ENCODE assay signal across 18 mouse cellular contexts in genomic region chr13:8881611-8882010, GRCm38 (mm10). TPM values are rescaled to one million over a fixed set of nuclear protein-coding genes. Genes with fewer than 3 reads are reported as not detected.
DNase-seq lines count a peak whose midpoint lies in the region; ATAC-seq lines count a peak whose summit lies in the region.
"Had no signal": no experiment of that assay in that cellular context is flagged by ENCODE, and none has a peak within 500 bp of the region (broad histone marks: within the 10 kb centered on the region; RNA-seq: fewer than 3 reads in every experiment).

No protein-coding gene starts in this region.

- H3K4me1 ChIP-seq in megakaryocyte, embryonic 14.5 days: peaks cover 15% of the 10 kb centered on the region

- H3K36me3 ChIP-seq in megakaryocyte, embryonic 14.5 days (replicated peaks; ENCODE audit: low read length): peaks cover 2% of the 10 kb centered on the region
- H3K36me3 ChIP-seq: embryonic facial prominence, embryonic 10.5 days; embryonic facial prominence, embryonic 12.5 days; forebrain, embryonic 15.5 days had no signal

- H3K27me3 ChIP-seq in megakaryocyte, embryonic 14.5 days (replicated peaks): no peaks in the 10 kb centered on the region
- H3K27me3 ChIP-seq: embryonic facial prominence, embryonic 12.5 days; forebrain, embryonic 13.5 days; forebrain, embryonic 15.5 days had no signal

- peak; percentile 58 to 74 for DNase-seq in adrenal gland, adult (ENCODE audit: inconsistent age in 2 of 2, low spot score in 1 of 2)
- no peak for DNase-seq in adrenal gland, postnatal 10 days
- DNase-seq in adrenal gland, postnatal 14 days: peak; percentile 51
- DNase-seq in adrenal gland, postnatal 36 days: peak; percentile 48 to 50
- DNase-seq in cerebellum, postnatal 25 days: no peak
- DNase-seq in gastrocnemius, postnatal 10 days: no peak
- DNase-seq: cerebellum, adult 11 months; cerebellum, adult 18-20 months; cerebellum, adult 8-10 months; cerebellum, adult 9-11 months; cerebellum, postnatal 14 days; forebrain, postnatal 0 days had no signal

- peak overlapping the region; percentile 59 for H3K4me3 ChIP-seq in megakaryocyte, embryonic 14.5 days (replicated peaks)
- H3K4me3 ChIP-seq: embryonic facial prominence, embryonic 10.5 days; embryonic facial prominence, embryonic 12.5 days; forebrain, embryonic 13.5 days; forebrain, embryonic 15.5 days had no signal

- no peaks in the 10 kb centered on the region for H3K9me3 ChIP-seq in megakaryocyte, embryonic 14.5 days
- H3K9me3 ChIP-seq: embryonic facial prominence, embryonic 10.5 days; embryonic facial prominence, embryonic 12.5 days; forebrain, embryonic 13.5 days; forebrain, embryonic 15.5 days had no signal

- ATAC-seq in megakaryocyte, adult 5-6 weeks (ENCODE audit: poor library complexity, severe bottlenecking): no peak
- ATAC-seq: forebrain, embryonic 13.5 days; forebrain, embryonic 15.5 days; forebrain, postnatal 0 days had no signal

RNA-seq across cellular contexts. Expression of gene Idi1, which starts 3.7 kb away (rescaled TPM):
- total RNA-seq in adrenal gland, postnatal 10 days (2021): 10 to 100 TPM; 16.1 to 20.7 TPM
- polyA plus RNA-seq in megakaryocyte, embryonic 14.5 days (2012; ENCODE audit: insufficient read depth, low replicate concordance): 5.3 and 21.0 TPM in 2 replicates
- 26.1 and 30.5 TPM in 2 replicates for total RNA-seq in megakaryocyte, adult 5-6 weeks (2015)
- total RNA-seq in megakaryocyte, adult 5-6 weeks (2017): 26.5 and 32.9 TPM in 2 replicates
- total RNA-seq in adrenal gland, postnatal 14 days (2021): 32.0 and 58.2 TPM in 2 replicates
- 100 to 1,000 TPM; 113 to 187 TPM for total RNA-seq in adrenal gland, postnatal 36 days (2021)
- total RNA-seq in gastrocnemius, postnatal 10 days (2021): 10 to 100 TPM; 10.2 to 12.0 TPM

RNA-seq across cellular contexts. Expression of gene Wdr37, which starts 9.9 kb away (rescaled TPM):
- total RNA-seq in adrenal gland, postnatal 10 days (2021): 10 to 100 TPM; 28.5 to 36.1 TPM
- 2.1 and 4.7 TPM in 2 replicates for polyA plus RNA-seq in megakaryocyte, embryonic 14.5 days (2012; ENCODE audit: insufficient read depth, low replicate concordance)
- total RNA-seq in megakaryocyte, adult 5-6 weeks (2015): 40.7 and 43.1 TPM in 2 replicates
- total RNA-seq in megakaryocyte, adult 5-6 weeks (2017): 37.2 and 53.1 TPM in 2 replicates
- total RNA-seq in adrenal gland, postnatal 14 days (2021): 37.6 and 38.4 TPM in 2 replicates
- 10 to 100 TPM; 40.8 TPM for total RNA-seq in adrenal gland, postnatal 36 days (2021)
- 10 to 100 TPM; 30.5 to 31.0 TPM for total RNA-seq in gastrocnemius, postnatal 10 days (2021)

Comparison
In these comparisons a context has a peak if more than half of its experiments do, and no peak if none do; other contexts are left out.
1. DNase-seq: peak in adrenal gland, adult (2 of 2), adrenal gland, postnatal 14 days (single experiment) and adrenal gland, postnatal 36 days (2 of 2); none in adrenal gland, postnatal 10 days (single experiment), cerebellum, postnatal 25 days (0 of 2) and gastrocnemius, postnatal 10 days (single experiment).